Mouse (Mus musculus) thymus, adult 2 months (tissue): ENCODE results near the gene Clca1. TPM values are rescaled to one million over a fixed set of nuclear protein-coding genes. Genes with fewer than 3 reads are reported as not detected.

ENCODE experiments used
- DNase-seq: peaks from one replicate; pipeline ENCODE4 v3.0.0; 2021
- H3K27ac ChIP-seq: fragments of 200-500 bp; 2 replicates; pipeline ENCODE4 v1.5.1; 2012; ENCODE audit warnings: low read length, control low read depth; ENCODE audit not compliant: control insufficient read depth, insufficient read depth
- H3K27me3 ChIP-seq: fragments of 200-500 bp; 2 replicates; pipeline ENCODE4 v1.6.1; 2012; ENCODE audit warnings: mild to moderate bottlenecking, low read length, moderate library complexity, mixed read lengths; ENCODE audit not compliant: control insufficient read depth, insufficient read depth
- H3K36me3 ChIP-seq: fragments of 200-500 bp; 2 replicates; pipeline ENCODE4 v1.6.1; 2012; ENCODE audit warnings: mild to moderate bottlenecking, low read length, moderate library complexity; ENCODE audit not compliant: control insufficient read depth, insufficient read depth
- H3K4me1 ChIP-seq: fragments of 200-500 bp; replicated peaks from 2 replicates; pipeline ENCODE4 v1.6.1; 2012; ENCODE audit warnings: low read length; ENCODE audit not compliant: control insufficient read depth, insufficient read depth
- H3K4me3 ChIP-seq: fragments of 200-500 bp; 2 replicates; pipeline ENCODE4 v1.5.1; 2012; ENCODE audit warnings: mild to moderate bottlenecking, low read length, control low read depth, moderate library complexity; ENCODE audit not compliant: control insufficient read depth, insufficient read depth
- CTCF ChIP-seq: fragments of 200-500 bp; IDR thresholded peaks from 2 replicates; pipeline ENCODE4 v1.5.1; 2012; ENCODE audit warnings: mild to moderate bottlenecking, control low read depth, low read length, moderate library complexity, borderline replicate concordance; ENCODE audit not compliant: control insufficient read depth, poor library complexity, insufficient read depth; ENCODE audit errors: extremely low read depth
- POLR2A ChIP-seq: fragments of 200-500 bp; IDR thresholded peaks from 2 replicates; pipeline ENCODE4 v1.6.1; 2012; ENCODE audit warnings: mild to moderate bottlenecking, low read length, control low read depth, moderate library complexity; ENCODE audit not compliant: control insufficient read depth, poor library complexity, insufficient read depth; ENCODE audit errors: extremely low read depth
- WGBS: fragments of 180-500 bp; shearing (Covaris S2); methylation state at CpG from one replicate; pipeline ENCODE4 v1.1.7; 2018; 5-methylcytosine and 5-hydroxymethylcytosine counted together
- polyA plus RNA-seq: library from polyadenylated mRNA; depleted of rRNA; stranded (reverse); fragments of >200 nt; gene quantifications from 2 replicates; pipeline ENCODE4 v1.2.3, GENCODE M21; 2012

The Clca1 gene
- polyA plus RNA-seq, 1 experiment: 0.47 TPM

- Histone ChIP-seq H3K36me3 (no peaks in the 10 kb centered on the region), H3K4me3 (no peak overlapping the region), H3K27ac (no peak overlapping the region), H3K27me3 (no peaks in the 10 kb centered on the region), H3K4me1 (no peaks in the 10 kb centered on the region; the same call in 1 of the 2 replicates)
- DNase-seq: no peak
- TF ChIP-seq POLR2A (no peak), CTCF (no peak)
- 88% methylated on average over 5 of the region's 5 CpGs for WGBS
Measured at GRCm38 (mm10) chr3:144985890-144986289, 46.7 kb downstream of the Clca1 start.

- no peaks in the 10 kb centered on the region for H3K4me1 ChIP-seq
- H3K27me3 ChIP-seq: no peaks in the 10 kb centered on the region
- 92% methylated on average over 6 of the region's 6 CpGs for WGBS
- no peak overlapping the region for H3K27ac ChIP-seq
- no peak for DNase-seq
- no peak overlapping the region for H3K4me3 ChIP-seq
- no peaks in the 10 kb centered on the region for H3K36me3 ChIP-seq
- TF ChIP-seq POLR2A (no peak), CTCF (no peak)
Measured at GRCm38 (mm10) chr3:144980551-144980950, 52.0 kb downstream of the Clca1 start.

- Histone ChIP-seq H3K27me3 (no peaks in the 10 kb centered on the region), H3K4me3 (no peak overlapping the region), H3K36me3 (no peaks in the 10 kb centered on the region), H3K4me1 (no peaks in the 10 kb centered on the region), H3K27ac (no peak overlapping the region)
- 67% methylated on average over 4 of the region's 4 CpGs for WGBS
- TF ChIP-seq POLR2A (no peak), CTCF (no peak)
- DNase-seq: no peak
Measured at GRCm38 (mm10) chr3:144977631-144978030, 54.9 kb downstream of the Clca1 start.

- Histone ChIP-seq H3K36me3 (no peaks in the 10 kb centered on the region), H3K27ac (no peak overlapping the region), H3K4me1 (no peaks in the 10 kb centered on the region), H3K27me3 (no peaks in the 10 kb centered on the region), H3K4me3 (no peak overlapping the region)
- DNase-seq: no peak
- TF ChIP-seq POLR2A: no peak
- no peak for TF ChIP-seq CTCF
- 89% methylated on average over 1 of the region's 1 CpGs for WGBS
Measured at GRCm38 (mm10) chr3:144976091-144976490, 56.5 kb downstream of the Clca1 start.

GRCm38 (mm10) chr3:144974945-144975344, 57.6 kb downstream of the Clca1 start, which contains the start of gene Clca4a:
Gene Clca4a, minus strand, starts transcription at chr3:144975045.
- DNase-seq: no peak
- Histone ChIP-seq H3K27me3 (no peaks in the 10 kb centered on the region), H3K27ac (no peak within 1 kb of the TSS)

GRCm38 (mm10) chr3:144971553-144972270, 60.9 kb downstream of the Clca1 start:
- H3K4me1 ChIP-seq: no peaks in the 10 kb centered on the region
- no peak overlapping the region for H3K4me3 ChIP-seq
- no peak overlapping the region for H3K27ac ChIP-seq
- no peaks in the 10 kb centered on the region for H3K27me3 ChIP-seq
- WGBS: 85% methylated on average over 9 of the region's 9 CpGs
- H3K36me3 ChIP-seq: no peaks in the 10 kb centered on the region
- TF ChIP-seq POLR2A (no peak), CTCF (no peak)
- DNase-seq: no peak

More at GRCm38 (mm10) chr3:144974945-144975344, 57.6 kb downstream of the Clca1 start, which contains the start of gene Clca4a:
- Histone ChIP-seq H3K4me3 (no peak within 1 kb of the TSS), H3K36me3 (no peaks in the 10 kb centered on the region), H3K4me1 (no peaks in the 10 kb centered on the region)
- no peak for TF ChIP-seq CTCF
- no peak for TF ChIP-seq POLR2A
